In genomic region chr11:57950989-57951388, GRCm38 (mm10) we compare ENCODE assay signal across 8 mouse cellular contexts. TPM values are rescaled to one million over a fixed set of nuclear protein-coding genes. Genes with fewer than 3 reads are reported as not detected.
DNase-seq lines count a peak whose midpoint lies in the region; ATAC-seq lines count a peak whose summit lies in the region.

No protein-coding gene starts in this region.

- H3K27me3 ChIP-seq in forebrain, embryonic 14.5 days (replicated peaks; ENCODE audit: control insufficient read depth, insufficient read depth, low read length): no peaks in the 10 kb centered on the region
- H3K27me3 ChIP-seq in forebrain, embryonic 12.5 days: no peaks in the 10 kb centered on the region
- H3K27me3 ChIP-seq in neural tube, embryonic 11.5 days (ENCODE audit: control insufficient read depth, insufficient read depth, low read length): no peaks in the 10 kb centered on the region
- no peaks in the 10 kb centered on the region for H3K27me3 ChIP-seq in neural tube, embryonic 15.5 days (replicated peaks)

- no peak overlapping the region for H3K9ac ChIP-seq in forebrain, embryonic 14.5 days (ENCODE audit: low read length)
- H3K9ac ChIP-seq in forebrain, embryonic 12.5 days: no peak overlapping the region
- H3K9ac ChIP-seq in neural tube, embryonic 11.5 days (ENCODE audit: low read length): no peak overlapping the region
- H3K9ac ChIP-seq in neural tube, embryonic 15.5 days (replicated peaks): no peak overlapping the region

- H3K4me3 ChIP-seq in forebrain, embryonic 14.5 days (ENCODE audit: low read depth, low read length): no peak overlapping the region
- no peak overlapping the region for H3K4me3 ChIP-seq in forebrain, embryonic 12.5 days (replicated peaks)
- H3K4me3 ChIP-seq in neural tube, embryonic 11.5 days (ENCODE audit: low read depth, low read length): no peak overlapping the region
- H3K4me3 ChIP-seq in neural tube, embryonic 15.5 days (replicated peaks): no peak overlapping the region

- no peak overlapping the region for H3K4me2 ChIP-seq in forebrain, embryonic 14.5 days (ENCODE audit: low read length)
- no peak overlapping the region for H3K4me2 ChIP-seq in forebrain, embryonic 12.5 days
- H3K4me2 ChIP-seq in neural tube, embryonic 11.5 days (ENCODE audit: low read depth): no peak overlapping the region
- H3K4me2 ChIP-seq in neural tube, embryonic 15.5 days: no peak overlapping the region

- peak; percentile 79 for DNase-seq in forebrain, embryonic 14.5 days (ENCODE audit: low spot score)
- peak; percentile 23 for DNase-seq in neural tube, embryonic 11.5 days (ENCODE audit: low spot score)
- DNase-seq in c-Kit-positive CD71-positive TER-119-positive erythroid progenitor cells, embryonic 14.5 days (ENCODE audit: low spot score): peak; percentile 84
- peak; percentile 36 to 58 for DNase-seq in kidney, postnatal 36 days
- no peak for DNase-seq in yolk sac, embryonic 10.5 days (ENCODE audit: low spot score)

- H3K4me1 ChIP-seq in forebrain, embryonic 14.5 days (ENCODE audit: control insufficient read depth, insufficient read depth, low read length): no peaks in the 10 kb centered on the region
- no peaks in the 10 kb centered on the region for H3K4me1 ChIP-seq in forebrain, embryonic 12.5 days
- H3K4me1 ChIP-seq in neural tube, embryonic 11.5 days (ENCODE audit: control insufficient read depth, insufficient read depth, low read length): no peaks in the 10 kb centered on the region
- no peaks in the 10 kb centered on the region for H3K4me1 ChIP-seq in neural tube, embryonic 15.5 days

- H3K9me3 ChIP-seq in forebrain, embryonic 14.5 days (replicated peaks; ENCODE audit: control insufficient read depth, low read length): no peaks in the 10 kb centered on the region
- H3K9me3 ChIP-seq in forebrain, embryonic 12.5 days: no peaks in the 10 kb centered on the region
- no peaks in the 10 kb centered on the region for H3K9me3 ChIP-seq in neural tube, embryonic 11.5 days (ENCODE audit: control insufficient read depth, low read length)
- no peaks in the 10 kb centered on the region for H3K9me3 ChIP-seq in neural tube, embryonic 15.5 days (replicated peaks)

- WGBS in forebrain, embryonic 14.5 days: 2% methylated on average over 4 of the region's 4 CpGs
- 5% methylated on average over 4 of the region's 4 CpGs for WGBS in forebrain, embryonic 12.5 days
- 2% methylated on average over 4 of the region's 4 CpGs for WGBS in neural tube, embryonic 11.5 days
- 1% methylated on average over 4 of the region's 4 CpGs for WGBS in neural tube, embryonic 15.5 days

- ATAC-seq in forebrain, embryonic 14.5 days: no peak
- ATAC-seq in forebrain, embryonic 12.5 days (ENCODE audit: low FRiP score): no peak
- no peak for ATAC-seq in neural tube, embryonic 11.5 days (ENCODE audit: insufficient read depth, low FRiP score, low TSS enrichment)
- ATAC-seq in neural tube, embryonic 15.5 days (ENCODE audit: low FRiP score): no peak
- ATAC-seq in neutrophil, adult 5-6 weeks (ENCODE audit: extremely low read depth, insufficient number of reproducible peaks, low FRiP score, poor library complexity, severe bottlenecking): peak; percentile 65; the same call in 1 of the 2 replicates

- no peaks in the 10 kb centered on the region for H3K36me3 ChIP-seq in forebrain, embryonic 14.5 days (ENCODE audit: control insufficient read depth, insufficient read depth, low read length)
- no peaks in the 10 kb centered on the region for H3K36me3 ChIP-seq in forebrain, embryonic 12.5 days (replicated peaks)
- H3K36me3 ChIP-seq in neural tube, embryonic 11.5 days (ENCODE audit: control insufficient read depth, insufficient read depth, low read length): no peaks in the 10 kb centered on the region
- no peaks in the 10 kb centered on the region for H3K36me3 ChIP-seq in neural tube, embryonic 15.5 days

- H3K27ac ChIP-seq in forebrain, embryonic 14.5 days (ENCODE audit: low read depth, low read length): no peak overlapping the region
- no peak overlapping the region for H3K27ac ChIP-seq in forebrain, embryonic 12.5 days
- H3K27ac ChIP-seq in neural tube, embryonic 11.5 days (ENCODE audit: low read depth, low read length): no peak overlapping the region
- no peak overlapping the region for H3K27ac ChIP-seq in neural tube, embryonic 15.5 days (replicated peaks)

RNA-seq across cellular contexts. Expression of gene Larp1, which starts 57.9 kb away (rescaled TPM):
- 11.8 and 14.7 TPM in 2 replicates for polyA plus RNA-seq in forebrain, embryonic 14.5 days (2014; fragmentation: Nextera tagmentation; extraction: Ambion mirVana)
- polyA plus RNA-seq in forebrain, embryonic 12.5 days (2016; fragmentation: Nextera tagmentation; extraction: Ambion mirVana): 16.0 and 17.9 TPM in 2 replicates
- polyA plus RNA-seq in neural tube, embryonic 11.5 days (2014; fragmentation: Nextera tagmentation; extraction: Ambion mirVana): 19.8 and 22.7 TPM in 2 replicates
- 19.9 and 20.5 TPM in 2 replicates for polyA plus RNA-seq in neural tube, embryonic 15.5 days (2015; fragmentation: Nextera tagmentation; extraction: Ambion mirVana)
- 37.7 and 42.5 TPM in 2 replicates for total RNA-seq in neutrophil, adult 5-6 weeks (2017)
